In the genomic region with DNA sequence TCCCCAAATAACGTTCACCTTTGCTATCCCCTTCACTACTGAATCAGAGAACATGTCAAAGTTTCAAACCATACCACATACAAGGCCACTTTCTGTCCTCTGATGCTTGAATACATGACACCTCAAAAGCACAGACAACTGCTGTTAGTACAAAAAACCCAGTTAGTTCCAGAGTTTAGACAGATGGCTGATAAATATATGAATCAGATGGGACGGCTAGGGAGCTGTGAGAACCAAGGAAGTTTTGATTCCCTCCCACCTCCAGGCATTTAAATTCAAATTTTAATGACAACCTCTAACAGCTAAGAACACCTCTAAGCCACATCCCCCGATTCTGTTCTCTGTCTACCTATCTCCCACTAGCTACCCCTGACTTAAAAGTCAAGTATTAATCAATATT, we compare ENCODE assay signal across 24 mouse cellular contexts. TPM values are rescaled to one million over a fixed set of nuclear protein-coding genes. Genes with fewer than 3 reads are reported as not detected.
DNase-seq lines count a peak whose midpoint lies in the region; ATAC-seq and TF ChIP-seq lines count a peak whose summit lies in the region.
"Had no signal": no experiment of that assay in that cellular context is flagged by ENCODE, and none has a peak within 500 bp of the region (broad histone marks: within the 10 kb centered on the region; RNA-seq: fewer than 3 reads in every experiment).

No protein-coding gene starts in this region.

- H3K4me3 ChIP-seq in layer of hippocampus, adult 2 months, result no peak overlapping the region
- H3K4me3 ChIP-seq: embryonic facial prominence, embryonic 12.5 days; forebrain, embryonic 13.5 days; forebrain, embryonic 15.5 days had no signal

- peak overlapping the region; percentile 77 for H3K27ac ChIP-seq in layer of hippocampus, adult 2 months
- H3K27ac ChIP-seq: embryonic facial prominence, embryonic 12.5 days; forebrain, embryonic 13.5 days; forebrain, embryonic 15.5 days had no signal

- DNase-seq in frontal cortex, postnatal 25 days (ENCODE audit: low spot score in 2 of 2), result no peak
- peak in 1 of 2 experiments; percentile 48 for DNase-seq in layer of hippocampus, adult 2 months (ENCODE audit: low spot score in 2 of 2)
- no peak for DNase-seq in layer of hippocampus, adult 8-10 months (ENCODE audit: low spot score in 2 of 2)
- peak; percentile 56 for DNase-seq in brain, adult 2 months (ENCODE audit: low read depth, low spot score)
- no peak for DNase-seq in spleen, postnatal 36 days (ENCODE audit: low spot score in 2 of 2)
- DNase-seq: adrenal gland, adult 8-10 months; adrenal gland, postnatal 14 days; adrenal gland, postnatal 36 days; B cell, adult 2 months; cerebellum, adult 11 months; cerebellum, adult 18-20 months; cerebellum, adult 8-10 months; cerebellum, adult 9-11 months; cerebellum, postnatal 14 days; cerebellum, postnatal 36 days; embryo, embryonic 11 days; forebrain, postnatal 0 days had no signal

- TF ChIP-seq CTCF in layer of hippocampus, adult 2 months (conservative IDR thresholded peaks at IDR 0.05), result no peak

- ATAC-seq in frontal cortex, adult (ENCODE audit: low TSS enrichment), result peak; percentile 31; the same call in 1 of the 2 replicates
- ATAC-seq: activated CD4-positive, CD25-positive, alpha-beta regulatory T cell, adult 4 months; CD4-positive, CD25-positive, alpha-beta regulatory T cell, adult 4 months; forebrain, embryonic 13.5 days; forebrain, embryonic 15.5 days; forebrain, postnatal 0 days; Patski had no signal

RNA-seq across cellular contexts. Expression of gene Ptprj, which starts 33.1 kb away (rescaled TPM):
- total RNA-seq in layer of hippocampus, adult 2 months (2021), result 100 to 1,000 TPM; 128 to 130 TPM
- total RNA-seq in layer of hippocampus, adult 8-10 months (2022), result 100 to 1,000 TPM; 108 to 115 (median 111) TPM
